Mouse (Mus musculus): Measurements from ENCODE around the gene Erg. TPM values are rescaled to one million over a fixed set of nuclear protein-coding genes. Genes with fewer than 3 reads are reported as not detected.

The Erg gene
- 1.8 and 2.0 TPM in 2 replicates for polyA plus RNA-seq (2015; fragmentation: Nextera tagmentation; extraction: Ambion mirVana)

DNA sequence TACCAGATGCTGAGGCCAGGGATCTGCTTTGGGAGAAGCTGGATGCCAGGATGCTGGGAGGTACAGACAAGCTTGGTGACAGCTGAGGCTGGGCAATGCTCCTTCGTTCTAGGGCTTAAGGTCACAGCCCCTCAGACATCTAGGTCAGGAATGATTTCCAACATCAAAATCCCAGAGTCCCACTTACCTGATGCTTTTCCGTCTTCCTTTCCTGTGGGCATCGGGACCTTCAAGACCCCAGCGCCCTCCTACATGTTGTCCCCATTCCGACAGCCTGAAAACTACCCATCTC, at the start of gene Erg:
Gene Erg, minus strand, starts transcription at position 283 of the 292 bp plus-strand sequence.
- no peaks in the 10 kb centered on the region for H3K36me3 ChIP-seq (replicated peaks)
- no peaks in the 10 kb centered on the region for H3K9me3 ChIP-seq (replicated peaks)
- peak within 1 kb of the TSS; percentile 37 for H3K4me2 ChIP-seq
- peaks cover 63% of the 10 kb centered on the region for H3K27me3 ChIP-seq
- ATAC-seq (ENCODE audit: insufficient read depth): no peak
- no peak within 1 kb of the TSS for H3K9ac ChIP-seq
- peak within 1 kb of the TSS; percentile 17 for H3K4me3 ChIP-seq (replicated peaks)
- peaks cover 4% of the 10 kb centered on the region; the same call in 1 of the 2 replicates for H3K4me1 ChIP-seq (replicated peaks)
- H3K27ac ChIP-seq (replicated peaks): no peak within 1 kb of the TSS
- 8% methylated on average over 5 of the region's 5 CpGs for WGBS (ENCODE audit: insufficient replicate concordance)

DNA sequence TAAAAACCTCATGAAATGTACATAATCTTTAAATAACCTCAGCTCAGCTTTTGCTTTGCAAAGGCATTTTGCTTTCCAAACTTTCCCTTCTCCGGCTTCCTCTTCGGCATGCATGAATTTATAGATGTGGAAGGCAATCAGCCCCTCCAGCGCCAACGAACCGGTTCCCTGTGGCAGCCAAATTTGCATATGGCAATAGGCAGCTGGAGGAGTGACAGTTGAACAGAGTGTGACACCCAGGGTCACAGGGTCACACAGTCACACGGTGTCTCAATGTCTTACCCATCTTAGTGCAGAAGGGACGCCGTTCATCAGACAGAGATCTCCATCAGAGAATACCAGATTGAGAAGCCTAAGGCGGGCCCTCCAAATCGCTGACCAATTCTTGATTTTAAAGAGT, 45.4 kb upstream of the Erg start:
- WGBS (ENCODE audit: insufficient replicate concordance): 76% methylated on average over 10 of the region's 10 CpGs
- ATAC-seq (ENCODE audit: insufficient read depth): no peak
- no peak overlapping the region for H3K27ac ChIP-seq (replicated peaks)
- no peaks in the 10 kb centered on the region for H3K4me1 ChIP-seq (replicated peaks)
- H3K36me3 ChIP-seq (replicated peaks): no peaks in the 10 kb centered on the region
- H3K4me2 ChIP-seq: no peak overlapping the region
- no peaks in the 10 kb centered on the region for H3K27me3 ChIP-seq
- H3K4me3 ChIP-seq (replicated peaks): no peak overlapping the region
- H3K9ac ChIP-seq: no peak overlapping the region
- no peaks in the 10 kb centered on the region for H3K9me3 ChIP-seq (replicated peaks)

DNA sequence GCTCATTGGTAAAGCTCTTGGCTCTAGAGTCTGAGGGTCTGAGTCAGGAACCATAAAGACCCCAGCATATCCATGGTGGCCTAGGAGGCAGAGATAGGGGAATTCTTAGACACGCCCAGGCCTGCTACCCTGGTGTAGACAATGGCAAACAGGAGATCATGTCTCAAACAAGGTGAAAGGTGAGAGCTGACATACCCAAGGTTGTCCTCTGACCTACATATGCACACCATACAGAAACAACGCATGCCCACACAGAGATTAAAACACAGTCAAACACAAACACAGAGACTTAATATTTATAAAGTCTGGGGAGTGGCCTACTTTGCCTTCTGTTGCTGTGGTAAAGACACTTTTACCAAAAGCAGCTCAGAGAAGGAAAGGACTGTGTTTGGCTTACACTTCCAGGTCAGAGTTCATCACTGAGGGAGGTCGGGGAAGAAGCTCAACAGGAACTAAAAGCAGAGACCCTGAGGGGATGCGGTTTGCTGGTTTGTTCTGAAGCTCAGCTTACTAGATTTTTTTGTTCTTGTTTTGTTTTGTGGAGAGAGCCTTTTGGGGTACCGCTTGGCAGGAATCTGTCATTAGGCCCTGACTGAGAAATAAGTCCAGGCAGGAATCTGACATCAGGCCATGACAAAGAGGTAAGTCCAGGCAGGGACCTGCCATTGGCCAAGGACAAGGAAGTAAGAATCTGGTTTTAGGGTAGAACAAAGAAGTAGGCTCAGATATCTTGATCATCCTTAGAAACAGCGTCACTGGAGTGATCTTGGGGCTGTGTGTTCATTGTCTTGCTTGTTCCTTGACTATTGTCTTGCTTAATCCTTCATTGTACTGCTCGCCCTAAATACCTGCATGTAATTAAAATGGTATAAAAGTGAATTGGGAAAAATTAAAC, 37.7 kb upstream of the Erg start:
- no peaks in the 10 kb centered on the region for H3K4me1 ChIP-seq (replicated peaks)
- H3K4me3 ChIP-seq (replicated peaks): no peak overlapping the region
- no peak overlapping the region for H3K4me2 ChIP-seq
- ATAC-seq (ENCODE audit: insufficient read depth): no peak
- H3K27me3 ChIP-seq: no peaks in the 10 kb centered on the region
- H3K36me3 ChIP-seq (replicated peaks): no peaks in the 10 kb centered on the region
- 60% methylated on average over 7 of the region's 7 CpGs for WGBS (ENCODE audit: insufficient replicate concordance)
- no peak overlapping the region for H3K27ac ChIP-seq (replicated peaks)
- no peaks in the 10 kb centered on the region for H3K9me3 ChIP-seq (replicated peaks)
- H3K9ac ChIP-seq: no peak overlapping the region

DNA sequence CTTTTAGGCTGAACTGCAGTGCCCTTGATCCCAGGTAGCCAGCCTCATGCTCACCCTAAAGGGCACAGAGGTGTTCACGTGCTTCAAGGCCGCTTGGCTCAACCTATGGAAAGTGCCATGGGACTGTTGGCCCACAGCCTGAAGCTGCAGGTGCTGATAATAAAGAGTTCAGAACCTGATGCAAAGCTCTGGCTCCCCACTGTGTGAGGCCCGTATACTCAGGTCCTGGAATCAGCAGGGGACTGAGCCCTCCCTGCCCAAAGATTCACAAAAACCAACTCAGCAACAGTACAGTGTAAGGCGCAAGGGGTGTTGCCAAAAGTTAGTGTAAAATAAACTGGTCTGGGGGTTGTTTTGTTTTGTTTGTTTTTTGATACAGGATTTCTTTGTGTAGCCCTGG, 36.7 kb upstream of the Erg start:
- ATAC-seq (ENCODE audit: insufficient read depth): no peak
- Histone ChIP-seq H3K27ac (replicated peaks) (no peak overlapping the region), H3K4me1 (replicated peaks) (no peaks in the 10 kb centered on the region), H3K9me3 (replicated peaks) (no peaks in the 10 kb centered on the region), H3K36me3 (replicated peaks) (no peaks in the 10 kb centered on the region), H3K4me2 (no peak overlapping the region), H3K4me3 (replicated peaks) (no peak overlapping the region), H3K9ac (no peak overlapping the region), H3K27me3 (no peaks in the 10 kb centered on the region)
- WGBS (ENCODE audit: insufficient replicate concordance): 71% methylated on average over 4 of the region's 4 CpGs

DNA sequence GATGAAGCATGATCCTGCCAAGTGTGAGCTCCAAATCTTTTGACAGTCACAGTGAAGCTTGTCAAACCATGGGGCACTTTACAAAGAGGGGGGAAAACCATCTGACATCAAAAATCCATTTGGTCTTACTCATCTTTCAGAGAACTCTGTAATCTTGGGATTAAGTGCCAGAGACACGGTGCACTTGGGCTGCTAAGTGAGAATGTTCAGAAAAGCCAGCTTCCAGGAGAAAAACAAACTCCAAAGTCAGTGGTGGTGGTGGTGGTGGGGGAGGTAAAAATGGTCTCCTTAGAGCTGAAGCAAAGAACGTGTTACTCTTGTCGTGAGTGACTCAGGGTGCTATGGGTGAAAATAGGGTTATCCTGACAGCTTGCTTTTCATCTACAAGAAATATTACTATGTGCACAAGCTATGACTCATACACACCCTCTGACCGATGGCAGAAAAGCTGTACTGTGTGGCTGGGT, 33.5 kb upstream of the Erg start:
- Histone ChIP-seq H3K27ac (replicated peaks) (no peak overlapping the region), H3K4me2 (no peak overlapping the region), H3K9ac (no peak overlapping the region), H3K36me3 (replicated peaks) (no peaks in the 10 kb centered on the region), H3K27me3 (no peaks in the 10 kb centered on the region), H3K4me1 (replicated peaks) (no peaks in the 10 kb centered on the region), H3K9me3 (replicated peaks) (no peaks in the 10 kb centered on the region), H3K4me3 (replicated peaks) (no peak overlapping the region)
- 53% methylated on average over 4 of the region's 4 CpGs for WGBS (ENCODE audit: insufficient replicate concordance)
- ATAC-seq (ENCODE audit: insufficient read depth): no peak

DNA sequence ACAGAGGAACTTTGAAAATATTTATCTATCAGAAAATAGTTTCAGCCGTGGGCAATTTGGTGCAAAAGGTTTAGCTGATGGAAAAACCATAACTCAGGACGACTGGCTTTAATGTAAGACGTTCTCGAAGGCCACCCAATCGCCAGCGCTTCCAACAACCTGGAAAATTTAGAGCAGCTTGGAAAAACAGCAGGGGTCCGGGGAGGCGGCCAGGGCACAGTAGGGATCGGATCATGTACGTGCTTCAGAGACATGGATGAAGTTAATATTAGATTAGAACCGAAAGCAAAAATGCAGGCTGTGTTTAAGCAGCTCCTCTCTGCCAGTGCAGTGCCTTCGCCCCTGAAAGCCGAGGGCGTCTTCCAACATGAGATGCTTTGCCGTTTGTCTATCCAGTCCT, 31.8 kb upstream of the Erg start:
- H3K4me2 ChIP-seq: no peak overlapping the region
- no peaks in the 10 kb centered on the region for H3K27me3 ChIP-seq
- H3K36me3 ChIP-seq (replicated peaks): no peaks in the 10 kb centered on the region
- no peaks in the 10 kb centered on the region for H3K9me3 ChIP-seq (replicated peaks)
- no peak overlapping the region for H3K9ac ChIP-seq
- H3K27ac ChIP-seq (replicated peaks): no peak overlapping the region
- no peak for ATAC-seq (ENCODE audit: insufficient read depth)
- 54% methylated on average over 15 of the region's 15 CpGs for WGBS (ENCODE audit: insufficient replicate concordance)
- no peaks in the 10 kb centered on the region for H3K4me1 ChIP-seq (replicated peaks)
- H3K4me3 ChIP-seq (replicated peaks): no peak overlapping the region

DNA sequence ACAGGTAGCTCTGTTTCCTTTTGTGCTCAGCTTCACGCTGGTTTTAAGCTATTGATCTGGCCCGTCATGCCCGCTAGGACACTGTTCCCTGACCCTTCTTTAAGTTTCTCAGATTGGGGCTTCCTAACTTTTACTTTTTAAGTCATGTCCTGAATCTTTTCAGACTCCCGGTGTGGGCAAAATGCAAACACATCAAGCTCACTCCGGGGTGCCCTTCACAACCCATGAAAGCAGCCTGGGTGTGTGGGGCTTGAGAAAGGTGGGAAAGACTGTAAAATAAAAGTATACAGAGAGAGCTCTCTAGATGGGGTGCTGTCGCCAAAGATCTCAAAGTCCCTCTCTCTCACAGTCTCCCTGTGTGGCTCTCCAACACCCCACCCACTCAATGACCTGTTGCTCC, 31.3 kb upstream of the Erg start:
- H3K9ac ChIP-seq: no peak overlapping the region
- H3K4me1 ChIP-seq (replicated peaks): no peaks in the 10 kb centered on the region
- peak overlapping the region; percentile 18; the same call in 1 of the 2 replicates for H3K4me2 ChIP-seq
- no peak overlapping the region for H3K27ac ChIP-seq (replicated peaks)
- 41% methylated on average over 6 of the region's 6 CpGs for WGBS (ENCODE audit: insufficient replicate concordance)
- no peak for ATAC-seq (ENCODE audit: insufficient read depth)
- no peak overlapping the region for H3K4me3 ChIP-seq (replicated peaks)
- no peaks in the 10 kb centered on the region for H3K27me3 ChIP-seq
- H3K9me3 ChIP-seq (replicated peaks): no peaks in the 10 kb centered on the region
- H3K36me3 ChIP-seq (replicated peaks): no peaks in the 10 kb centered on the region

DNA sequence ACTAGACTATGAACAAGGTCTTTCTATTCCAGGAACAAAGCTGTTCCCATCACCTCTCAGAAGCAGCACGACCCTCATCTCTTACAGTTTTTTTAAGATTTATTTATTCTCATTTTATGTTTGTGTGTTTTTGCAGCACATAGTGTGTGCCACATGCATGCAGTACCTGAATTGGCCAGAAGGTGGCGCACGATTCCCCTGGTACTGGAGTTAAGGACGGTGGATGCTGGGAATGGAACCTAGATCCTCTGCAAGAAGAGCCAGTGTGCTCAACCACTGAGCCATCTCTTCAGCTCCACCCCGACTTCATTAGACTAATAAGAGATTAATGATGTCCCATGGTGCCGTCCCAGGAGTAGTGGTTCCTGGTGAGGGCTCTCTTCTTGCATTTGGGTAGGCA, 29.2 kb upstream of the Erg start:
- no peak for ATAC-seq (ENCODE audit: insufficient read depth)
- 25% methylated on average over 6 of the region's 6 CpGs for WGBS (ENCODE audit: insufficient replicate concordance)

DNA sequence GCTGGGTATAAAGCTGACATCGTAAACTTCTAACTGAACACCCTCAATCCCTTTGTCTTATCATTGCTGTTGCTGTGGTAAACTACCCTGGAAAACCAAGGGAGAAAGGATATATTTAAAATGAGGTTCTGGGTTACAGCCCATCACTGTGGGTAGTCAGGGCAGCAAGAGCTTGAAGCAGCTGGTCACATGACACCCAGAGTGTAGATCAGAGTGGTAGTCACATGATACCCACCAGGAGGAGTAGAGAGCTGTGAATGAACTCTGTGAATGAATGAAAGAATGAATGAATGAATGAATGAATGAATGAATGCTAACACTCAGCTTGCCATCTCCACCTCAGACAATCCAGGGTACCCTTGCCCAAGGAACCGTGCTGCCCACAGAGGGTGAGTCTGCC, 28.1 kb upstream of the Erg start:
- H3K27ac ChIP-seq (replicated peaks): no peak overlapping the region
- H3K9ac ChIP-seq: no peak overlapping the region
- no peaks in the 10 kb centered on the region for H3K27me3 ChIP-seq
- WGBS (ENCODE audit: insufficient replicate concordance): 73% methylated on average over 2 of the region's 2 CpGs
- no peak overlapping the region for H3K4me2 ChIP-seq
- H3K4me3 ChIP-seq (replicated peaks): no peak overlapping the region
- no peaks in the 10 kb centered on the region for H3K36me3 ChIP-seq (replicated peaks)
- no peaks in the 10 kb centered on the region for H3K4me1 ChIP-seq (replicated peaks)
- no peak for ATAC-seq (ENCODE audit: insufficient read depth)
- H3K9me3 ChIP-seq (replicated peaks): no peaks in the 10 kb centered on the region

More for the DNA sequence above, 29.2 kb upstream of the Erg start:
- Histone ChIP-seq H3K27me3 (no peaks in the 10 kb centered on the region), H3K4me2 (no peak overlapping the region), H3K36me3 (replicated peaks) (no peaks in the 10 kb centered on the region), H3K9ac (no peak overlapping the region), H3K4me3 (replicated peaks) (no peak overlapping the region), H3K27ac (replicated peaks) (no peak overlapping the region), H3K4me1 (replicated peaks) (no peaks in the 10 kb centered on the region), H3K9me3 (replicated peaks) (no peaks in the 10 kb centered on the region)

DNA sequence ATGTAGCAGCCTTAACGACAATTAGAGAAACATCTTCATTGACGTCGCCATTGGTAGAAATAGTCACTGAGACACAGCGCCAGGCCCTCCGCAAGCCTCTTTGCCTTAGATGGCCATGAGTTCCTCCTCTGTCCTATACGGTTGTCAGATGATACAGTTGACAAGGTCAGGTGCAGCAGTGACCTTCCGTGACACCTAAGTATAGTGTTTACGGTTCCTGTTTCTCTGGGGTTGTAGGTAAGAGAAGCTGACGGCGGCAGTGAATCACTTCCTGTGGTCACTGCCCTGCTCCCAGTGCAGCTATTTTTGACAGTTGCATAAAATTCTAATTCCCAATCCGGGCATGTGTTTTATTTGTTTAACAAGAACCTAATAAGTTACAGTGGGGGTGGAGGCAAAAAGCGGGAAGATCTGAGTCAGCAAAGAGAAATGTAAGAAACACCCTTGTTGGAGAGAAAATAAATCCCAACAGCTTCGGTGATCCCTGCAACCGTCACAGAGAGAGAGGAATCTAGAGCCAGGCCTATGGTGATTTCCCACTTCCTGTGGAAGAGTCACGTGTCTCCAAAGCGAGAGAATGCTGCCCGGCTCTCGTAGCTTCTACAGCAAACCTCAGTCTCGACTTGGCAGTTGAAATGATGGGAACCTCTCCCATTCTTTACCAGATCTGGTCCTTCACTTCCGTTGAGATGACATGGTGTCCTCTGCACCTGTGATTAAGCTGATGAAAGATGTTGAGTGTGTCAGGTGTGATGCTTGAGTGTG, 25.8 kb upstream of the Erg start:
- Histone ChIP-seq H3K9me3 (replicated peaks) (no peaks in the 10 kb centered on the region), H3K9ac (no peak overlapping the region), H3K4me3 (replicated peaks) (no peak overlapping the region), H3K27me3 (no peaks in the 10 kb centered on the region), H3K27ac (replicated peaks) (no peak overlapping the region), H3K36me3 (replicated peaks) (no peaks in the 10 kb centered on the region), H3K4me2 (no peak overlapping the region), H3K4me1 (replicated peaks) (no peaks in the 10 kb centered on the region)
- 43% methylated on average over 20 of the region's 20 CpGs for WGBS (ENCODE audit: insufficient replicate concordance)
- ATAC-seq (ENCODE audit: insufficient read depth): no peak

DNA sequence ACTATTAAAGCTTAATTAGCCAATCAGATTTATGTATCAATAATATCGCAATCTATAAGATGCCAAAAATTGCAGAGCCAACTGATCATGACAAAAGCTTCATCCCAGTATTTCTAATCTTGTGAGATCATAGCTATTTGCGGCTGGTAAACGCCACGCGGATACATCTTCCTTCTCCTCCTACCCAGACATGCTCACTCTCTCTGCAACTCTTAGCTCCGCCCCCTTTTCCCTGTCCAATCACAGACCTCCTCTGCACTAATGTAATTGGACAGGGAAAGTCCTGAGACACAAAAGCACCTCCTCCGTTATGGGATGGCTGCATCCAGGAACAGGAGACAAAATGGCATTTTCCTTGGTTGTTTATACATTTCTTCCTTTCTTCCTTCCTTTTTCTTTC, 22.2 kb upstream of the Erg start:
- WGBS (ENCODE audit: insufficient replicate concordance): 73% methylated on average over 7 of the region's 7 CpGs
- no peak overlapping the region for H3K27ac ChIP-seq (replicated peaks)
- no peaks in the 10 kb centered on the region for H3K27me3 ChIP-seq
- H3K4me3 ChIP-seq (replicated peaks): no peak overlapping the region
- H3K4me2 ChIP-seq: no peak overlapping the region
- no peaks in the 10 kb centered on the region for H3K4me1 ChIP-seq (replicated peaks)
- no peak overlapping the region for H3K9ac ChIP-seq
- H3K9me3 ChIP-seq (replicated peaks): no peaks in the 10 kb centered on the region
- no peak for ATAC-seq (ENCODE audit: insufficient read depth)
- H3K36me3 ChIP-seq (replicated peaks): no peaks in the 10 kb centered on the region
